ENCODE assay signal across 8 mouse cellular contexts in the genomic region with DNA sequence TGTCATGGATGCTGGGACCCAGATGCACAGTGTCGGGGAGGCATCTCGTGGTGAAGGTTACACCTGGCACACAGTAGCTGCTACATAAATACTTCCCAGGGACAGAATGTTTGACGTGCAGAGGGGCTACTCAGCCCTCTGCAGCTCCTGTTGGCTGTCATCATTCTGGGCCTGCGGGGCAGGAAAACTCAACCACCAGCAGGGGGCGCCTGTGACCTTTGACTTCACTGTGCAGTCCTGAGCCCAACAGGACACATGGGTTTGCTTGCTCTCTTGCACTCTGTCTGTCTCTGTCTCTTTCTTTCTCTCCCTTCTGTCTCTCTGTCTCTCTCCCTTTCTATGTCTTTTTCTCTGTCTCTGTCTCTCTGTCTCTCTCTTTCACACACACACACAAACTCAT.
DNase-seq lines count a peak whose midpoint lies in the region; ATAC-seq and TF ChIP-seq lines count a peak whose summit lies in the region.

No protein-coding gene starts in this region.

- H3K4me3 ChIP-seq in heart, embryonic 12.5 days: no peak overlapping the region
- no peak overlapping the region for H3K4me3 ChIP-seq in kidney, postnatal 0 days (replicated peaks; ENCODE audit: low read depth, low read length)
- no peak overlapping the region for H3K4me3 ChIP-seq in liver, embryonic 11.5 days (ENCODE audit: low read depth, low read length)
- H3K4me3 ChIP-seq in neural tube, embryonic 11.5 days (ENCODE audit: low read depth, low read length): no peak overlapping the region
- H3K4me3 ChIP-seq in stomach, postnatal 0 days (ENCODE audit: low read depth, low read length): no peak overlapping the region

- DNase-seq in 3T3-L1 (ENCODE audit: low read depth, low spot score): peak; percentile 77
- DNase-seq in adrenal gland, postnatal 10 days: peak; percentile 91
- DNase-seq in embryo, embryonic 9.5 days (ENCODE audit: extremely low spot score): peak; percentile 85
- peak; percentile 82 for DNase-seq in kidney, postnatal 0 days (ENCODE audit: low spot score)
- DNase-seq in liver, embryonic 11.5 days (ENCODE audit: low spot score): peak; percentile 77
- peak; percentile 84 for DNase-seq in neural tube, embryonic 11.5 days (ENCODE audit: low spot score)
- DNase-seq in stomach, postnatal 0 days (ENCODE audit: low spot score): peak; percentile 82

- no peak overlapping the region for H3K9ac ChIP-seq in heart, embryonic 12.5 days
- no peak overlapping the region for H3K9ac ChIP-seq in kidney, postnatal 0 days (ENCODE audit: low read depth, low read length)
- no peak overlapping the region for H3K9ac ChIP-seq in liver, embryonic 11.5 days (ENCODE audit: low read depth, low read length)
- H3K9ac ChIP-seq in neural tube, embryonic 11.5 days (ENCODE audit: low read length): no peak overlapping the region
- H3K9ac ChIP-seq in stomach, postnatal 0 days (ENCODE audit: low read length): no peak overlapping the region

- peaks cover 22% of the 10 kb centered on the region for H3K4me1 ChIP-seq in heart, embryonic 12.5 days (replicated peaks)
- no peaks in the 10 kb centered on the region for H3K4me1 ChIP-seq in kidney, postnatal 0 days (replicated peaks; ENCODE audit: insufficient read depth, low read length)
- H3K4me1 ChIP-seq in liver, embryonic 11.5 days (replicated peaks; ENCODE audit: control insufficient read depth, insufficient read depth, low read length): no peaks in the 10 kb centered on the region
- H3K4me1 ChIP-seq in neural tube, embryonic 11.5 days (ENCODE audit: control insufficient read depth, insufficient read depth, low read length): no peaks in the 10 kb centered on the region
- no peaks in the 10 kb centered on the region; the same call in 1 of the 2 replicates for H3K4me1 ChIP-seq in stomach, postnatal 0 days (replicated peaks; ENCODE audit: control insufficient read depth, insufficient read depth)

- WGBS in heart, embryonic 12.5 days: 16% methylated on average over 5 of the region's 5 CpGs
- 12% methylated on average over 5 of the region's 5 CpGs for WGBS in kidney, postnatal 0 days
- 11% methylated on average over 5 of the region's 5 CpGs for WGBS in liver, embryonic 11.5 days
- WGBS in neural tube, embryonic 11.5 days: 25% methylated on average over 5 of the region's 5 CpGs
- WGBS in stomach, postnatal 0 days: 19% methylated on average over 5 of the region's 5 CpGs

- no peak overlapping the region for H3K4me2 ChIP-seq in heart, embryonic 12.5 days
- H3K4me2 ChIP-seq in kidney, postnatal 0 days (ENCODE audit: low read length): no peak overlapping the region
- H3K4me2 ChIP-seq in liver, embryonic 11.5 days: no peak overlapping the region
- no peak overlapping the region for H3K4me2 ChIP-seq in neural tube, embryonic 11.5 days (ENCODE audit: low read depth)
- H3K4me2 ChIP-seq in stomach, postnatal 0 days (replicated peaks; ENCODE audit: low read depth): no peak overlapping the region

- no peak for TF ChIP-seq EP300 in stomach, postnatal 0 days (optimal IDR thresholded peaks at IDR 0.05)

- H3K27ac ChIP-seq in heart, embryonic 12.5 days (ENCODE audit: poor library complexity, severe bottlenecking): no peak overlapping the region
- H3K27ac ChIP-seq in kidney, postnatal 0 days: no peak overlapping the region
- no peak overlapping the region for H3K27ac ChIP-seq in liver, embryonic 11.5 days (ENCODE audit: low read depth, low read length)
- no peak overlapping the region for H3K27ac ChIP-seq in neural tube, embryonic 11.5 days (ENCODE audit: low read depth, low read length)
- H3K27ac ChIP-seq in stomach, postnatal 0 days (replicated peaks): no peak overlapping the region

- peaks cover 4% of the 10 kb centered on the region; the same call in 1 of the 2 replicates for H3K27me3 ChIP-seq in heart, embryonic 12.5 days (replicated peaks)
- H3K27me3 ChIP-seq in kidney, postnatal 0 days (ENCODE audit: insufficient read depth, low read length): no peaks in the 10 kb centered on the region
- H3K27me3 ChIP-seq in liver, embryonic 11.5 days (replicated peaks; ENCODE audit: control insufficient read depth, insufficient read depth, low read length): no peaks in the 10 kb centered on the region; the same call in 1 of the 2 replicates
- H3K27me3 ChIP-seq in neural tube, embryonic 11.5 days (ENCODE audit: control insufficient read depth, insufficient read depth, low read length): no peaks in the 10 kb centered on the region
- H3K27me3 ChIP-seq in stomach, postnatal 0 days (ENCODE audit: control insufficient read depth, insufficient read depth, low read length): no peaks in the 10 kb centered on the region

- H3K9me3 ChIP-seq in heart, embryonic 12.5 days (replicated peaks): no peaks in the 10 kb centered on the region
- no peaks in the 10 kb centered on the region for H3K9me3 ChIP-seq in kidney, postnatal 0 days (replicated peaks; ENCODE audit: low read length)
- H3K9me3 ChIP-seq in liver, embryonic 11.5 days (ENCODE audit: control insufficient read depth, low read length): no peaks in the 10 kb centered on the region
- H3K9me3 ChIP-seq in neural tube, embryonic 11.5 days (ENCODE audit: control insufficient read depth, low read length): no peaks in the 10 kb centered on the region
- H3K9me3 ChIP-seq in stomach, postnatal 0 days (ENCODE audit: control insufficient read depth, low read length): no peaks in the 10 kb centered on the region

- peak; percentile 76 for ATAC-seq in heart, embryonic 12.5 days (ENCODE audit: insufficient number of reproducible peaks, low FRiP score)
- peak; percentile 42 for ATAC-seq in kidney, postnatal 0 days (replicated peaks; ENCODE audit: low FRiP score, low read depth)
- ATAC-seq in liver, embryonic 11.5 days (replicated peaks; ENCODE audit: low FRiP score): peak; percentile 66
- peak; percentile 63; the same call in 1 of the 2 replicates for ATAC-seq in neural tube, embryonic 11.5 days (ENCODE audit: insufficient read depth, low FRiP score, low TSS enrichment)
- peak; percentile 51; the same call in 1 of the 2 replicates for ATAC-seq in stomach, postnatal 0 days (ENCODE audit: low FRiP score, low TSS enrichment)

- TF ChIP-seq CTCF in kidney, postnatal 0 days (IDR thresholded peaks at IDR 0.05; ENCODE audit: low read depth): peak; percentile 92
- peak; percentile 88 for TF ChIP-seq CTCF in stomach, postnatal 0 days (IDR thresholded peaks at IDR 0.05; ENCODE audit: low read depth)

- no peaks in the 10 kb centered on the region for H3K36me3 ChIP-seq in heart, embryonic 12.5 days
- H3K36me3 ChIP-seq in kidney, postnatal 0 days (ENCODE audit: insufficient read depth, low read length): no peaks in the 10 kb centered on the region
- no peaks in the 10 kb centered on the region for H3K36me3 ChIP-seq in liver, embryonic 11.5 days (ENCODE audit: control insufficient read depth, insufficient read depth, low read length)
- no peaks in the 10 kb centered on the region for H3K36me3 ChIP-seq in neural tube, embryonic 11.5 days (ENCODE audit: control insufficient read depth, insufficient read depth, low read length)
- H3K36me3 ChIP-seq in stomach, postnatal 0 days (ENCODE audit: control insufficient read depth, insufficient read depth, low read length): no peaks in the 10 kb centered on the region
